Mouse (Mus musculus): Measurements from ENCODE around the gene Ttc25. TPM values are rescaled to one million over a fixed set of nuclear protein-coding genes. Genes with fewer than 3 reads are reported as not detected.

Ttc25 gene
- polyA plus RNA-seq, 1 experiment = 0.71 TPM

GRCm38 (mm10) chr11:100594608-100595007, 49.2 kb downstream of the Ttc25 start:
- no peaks in the 10 kb centered on the region for H3K79me2 ChIP-seq (ENCODE audit: control insufficient read depth, insufficient read depth)
- peaks cover 82% of the 10 kb centered on the region for H3K36me3 ChIP-seq (ENCODE audit: control insufficient read depth, insufficient read depth)
- H3K27me3 ChIP-seq (ENCODE audit: control insufficient read depth, insufficient read depth, insufficient read length) = no peaks in the 10 kb centered on the region
- H3ac ChIP-seq (ENCODE audit: control insufficient read depth, insufficient read length) = no peak overlapping the region
- H3K4me3 ChIP-seq = no peak overlapping the region
- H3K4me2 ChIP-seq (ENCODE audit: low read depth) = no peak overlapping the region
- peak; percentile 17 for TF ChIP-seq POLR2AphosphoS2 (IDR thresholded peaks at IDR 0.05; ENCODE audit: insufficient read length, low read depth)
- TF ChIP-seq TCF3 (IDR thresholded peaks at IDR 0.05; ENCODE audit: insufficient read length, low read depth) = no peak
- TF ChIP-seq MYOG (IDR thresholded peaks at IDR 0.05; ENCODE audit: control insufficient read depth in 1 of 3, insufficient read depth in 1 of 3, insufficient read length in 2 of 3, low read depth in 2 of 3) = peak in 2 of 3 experiments; percentile 32 to 61
- TF ChIP-seq MYOD1 (IDR thresholded peaks at IDR 0.05; ENCODE audit: control insufficient read depth in 1 of 3, insufficient read length in 2 of 3, low read depth in 2 of 3) = peak in 2 of 3 experiments; percentile 56 to 63

- H3ac ChIP-seq (ENCODE audit: control insufficient read depth, insufficient read length) = no peak overlapping the region
- TF ChIP-seq USF1 (IDR thresholded peaks at IDR 0.05; ENCODE audit: low read depth) (no peak), CEBPB (IDR thresholded peaks at IDR 0.05; ENCODE audit: insufficient read depth, poor library complexity, severe bottlenecking) (no peak), E2F4 (IDR thresholded peaks at IDR 0.05; ENCODE audit: insufficient read depth) (no peak), POLR2A (IDR thresholded peaks at IDR 0.05; ENCODE audit: insufficient read length, low read depth) (no peak), MYOD1 (IDR thresholded peaks at IDR 0.05; ENCODE audit: control insufficient read depth in 1 of 3, insufficient read length in 2 of 3, low read depth in 2 of 3) (no peak), MYOG (IDR thresholded peaks at IDR 0.05; ENCODE audit: control insufficient read depth in 1 of 3, insufficient read depth in 1 of 3, insufficient read length in 2 of 3, low read depth in 2 of 3) (no peak), TCF3 (IDR thresholded peaks at IDR 0.05; ENCODE audit: insufficient read length, low read depth) (no peak), POLR2AphosphoS2 (IDR thresholded peaks at IDR 0.05; ENCODE audit: insufficient read length, low read depth) (no peak), TCF12 (IDR thresholded peaks at IDR 0.05; ENCODE audit: insufficient read depth, poor library complexity, severe bottlenecking) (no peak), SRF (IDR thresholded peaks at IDR 0.05; ENCODE audit: control insufficient read depth, insufficient read length, low read depth) (no peak), REST (IDR thresholded peaks at IDR 0.05; ENCODE audit: insufficient read depth, insufficient read length) (no peak), MAX (IDR thresholded peaks at IDR 0.05; ENCODE audit: low read depth) (no peak)
- H3K27me3 ChIP-seq (ENCODE audit: control insufficient read depth, insufficient read depth, insufficient read length) = no peaks in the 10 kb centered on the region
- no peak overlapping the region for H3K4me2 ChIP-seq (ENCODE audit: low read depth)
- no peak overlapping the region for H3K4me3 ChIP-seq
- peaks cover 83% of the 10 kb centered on the region for H3K36me3 ChIP-seq (ENCODE audit: control insufficient read depth, insufficient read depth)
- peaks cover 3% of the 10 kb centered on the region for H3K79me2 ChIP-seq (ENCODE audit: control insufficient read depth, insufficient read depth)
Measured at GRCm38 (mm10) chr11:100595533-100595932, 50.1 kb downstream of the Ttc25 start.

GRCm38 (mm10) chr11:100598074-100598473, 52.7 kb downstream of the Ttc25 start:
- H3K4me3 ChIP-seq = no peak overlapping the region

GRCm38 (mm10) chr11:100601372-100601771, 56.0 kb downstream of the Ttc25 start:
- H3K27me3 ChIP-seq (ENCODE audit: control insufficient read depth, insufficient read depth, insufficient read length) = no peaks in the 10 kb centered on the region
- H3K4me3 ChIP-seq = no peak overlapping the region
- no peak overlapping the region for H3ac ChIP-seq (ENCODE audit: control insufficient read depth, insufficient read length)
- H3K79me2 ChIP-seq (ENCODE audit: control insufficient read depth, insufficient read depth) = peaks cover 60% of the 10 kb centered on the region
- TF ChIP-seq MYOG (IDR thresholded peaks at IDR 0.05; ENCODE audit: control insufficient read depth in 1 of 3, insufficient read depth in 1 of 3, insufficient read length in 2 of 3, low read depth in 2 of 3) (no peak), MAX (IDR thresholded peaks at IDR 0.05; ENCODE audit: low read depth) (no peak)
- peaks cover 50% of the 10 kb centered on the region for H3K36me3 ChIP-seq (ENCODE audit: control insufficient read depth, insufficient read depth)
- H3K4me2 ChIP-seq (ENCODE audit: low read depth) = no peak overlapping the region

More at GRCm38 (mm10) chr11:100598074-100598473, 52.7 kb downstream of the Ttc25 start:
- Histone ChIP-seq H3K79me2 (ENCODE audit: control insufficient read depth, insufficient read depth) (peaks cover 29% of the 10 kb centered on the region), H3ac (ENCODE audit: control insufficient read depth, insufficient read length) (no peak overlapping the region), H3K4me2 (ENCODE audit: low read depth) (no peak overlapping the region), H3K27me3 (ENCODE audit: control insufficient read depth, insufficient read depth, insufficient read length) (no peaks in the 10 kb centered on the region), H3K36me3 (ENCODE audit: control insufficient read depth, insufficient read depth) (peaks cover 71% of the 10 kb centered on the region)
- TF ChIP-seq TCF3 (IDR thresholded peaks at IDR 0.05; ENCODE audit: insufficient read length, low read depth) (no peak), USF1 (IDR thresholded peaks at IDR 0.05; ENCODE audit: low read depth) (no peak)

- Histone ChIP-seq H3K4me3 (no peak overlapping the region), H3K79me2 (ENCODE audit: control insufficient read depth, insufficient read depth) (peaks cover 78% of the 10 kb centered on the region), H3ac (ENCODE audit: control insufficient read depth, insufficient read length) (no peak overlapping the region), H3K4me2 (ENCODE audit: low read depth) (no peak overlapping the region), H3K27me3 (ENCODE audit: control insufficient read depth, insufficient read depth, insufficient read length) (no peaks in the 10 kb centered on the region), H3K36me3 (ENCODE audit: control insufficient read depth, insufficient read depth) (peaks cover 34% of the 10 kb centered on the region)
- no peak for TF ChIP-seq MYOG (IDR thresholded peaks at IDR 0.05; ENCODE audit: control insufficient read depth in 1 of 3, insufficient read depth in 1 of 3, insufficient read length in 2 of 3, low read depth in 2 of 3)
- no peak for TF ChIP-seq USF1 (IDR thresholded peaks at IDR 0.05; ENCODE audit: low read depth)
- TF ChIP-seq E2F4 (IDR thresholded peaks at IDR 0.05; ENCODE audit: insufficient read depth) = no peak
- TF ChIP-seq TCF12 (IDR thresholded peaks at IDR 0.05; ENCODE audit: insufficient read depth, poor library complexity, severe bottlenecking) = no peak
- TF ChIP-seq MAX (IDR thresholded peaks at IDR 0.05; ENCODE audit: low read depth) = no peak
- no peak for TF ChIP-seq POLR2AphosphoS2 (IDR thresholded peaks at IDR 0.05; ENCODE audit: insufficient read length, low read depth)
- no peak for TF ChIP-seq SRF (IDR thresholded peaks at IDR 0.05; ENCODE audit: control insufficient read depth, insufficient read length, low read depth)
Measured at GRCm38 (mm10) chr11:100603155-100603554, 57.7 kb downstream of the Ttc25 start.

- Histone ChIP-seq H3K4me2 (ENCODE audit: low read depth) (no peak overlapping the region), H3K4me3 (no peak overlapping the region), H3K79me2 (ENCODE audit: control insufficient read depth, insufficient read depth) (peaks cover 85% of the 10 kb centered on the region), H3K36me3 (ENCODE audit: control insufficient read depth, insufficient read depth) (peaks cover 34% of the 10 kb centered on the region), H3K27me3 (ENCODE audit: control insufficient read depth, insufficient read depth, insufficient read length) (no peaks in the 10 kb centered on the region), H3ac (ENCODE audit: control insufficient read depth, insufficient read length) (no peak overlapping the region)
- TF ChIP-seq MYOD1 (IDR thresholded peaks at IDR 0.05; ENCODE audit: control insufficient read depth in 1 of 3, insufficient read length in 2 of 3, low read depth in 2 of 3) = no peak
- TF ChIP-seq TCF3 (IDR thresholded peaks at IDR 0.05; ENCODE audit: insufficient read length, low read depth) = no peak
- no peak for TF ChIP-seq MYOG (IDR thresholded peaks at IDR 0.05; ENCODE audit: control insufficient read depth in 1 of 3, insufficient read depth in 1 of 3, insufficient read length in 2 of 3, low read depth in 2 of 3)
- TF ChIP-seq POLR2AphosphoS2 (IDR thresholded peaks at IDR 0.05; ENCODE audit: insufficient read length, low read depth) = no peak
- no peak for TF ChIP-seq USF1 (IDR thresholded peaks at IDR 0.05; ENCODE audit: low read depth)
- no peak for TF ChIP-seq CEBPB (IDR thresholded peaks at IDR 0.05; ENCODE audit: insufficient read depth, poor library complexity, severe bottlenecking)
- no peak for TF ChIP-seq E2F4 (IDR thresholded peaks at IDR 0.05; ENCODE audit: insufficient read depth)
- no peak for TF ChIP-seq REST (IDR thresholded peaks at IDR 0.05; ENCODE audit: insufficient read depth, insufficient read length)
- TF ChIP-seq TCF12 (IDR thresholded peaks at IDR 0.05; ENCODE audit: insufficient read depth, poor library complexity, severe bottlenecking) = no peak
- no peak for TF ChIP-seq POLR2A (IDR thresholded peaks at IDR 0.05; ENCODE audit: insufficient read length, low read depth)
- TF ChIP-seq MAX (IDR thresholded peaks at IDR 0.05; ENCODE audit: low read depth) = no peak
- TF ChIP-seq SRF (IDR thresholded peaks at IDR 0.05; ENCODE audit: control insufficient read depth, insufficient read length, low read depth) = no peak
Measured at GRCm38 (mm10) chr11:100603813-100604212, 58.4 kb downstream of the Ttc25 start.
